Mouse (Mus musculus) heart, postnatal 10 days (tissue): Measurements from ENCODE around the gene Rtp4. TPM values are rescaled to one million over a fixed set of nuclear protein-coding genes. Genes with fewer than 3 reads are reported as not detected.

ENCODE experiments used
- total RNA-seq, 2 experiments: library from RNA; stranded (reverse); gene quantifications; 2 replicates each; pipeline ENCODE4 v1.2.3; 2021

Gene Rtp4
- total RNA-seq, 2 experiments from 2014 or later = 1.7 to 2.1 TPM

Other genes with a start within 250 kb of the Rtp4 start
- not detected for gene Rtp1, start 91.2 kb upstream of the Rtp4 start, total RNA-seq
- gene Masp1, start 524 bp downstream of the Rtp4 start, total RNA-seq = 10 to 100 TPM; 24.5 TPM